Mouse (Mus musculus) forelimb bud, embryonic 11.5 days (tissue): Measurements from ENCODE around the gene Dok1.
A peak's percentile ranks its signal among the peaks of the same experiment; 100 is the strongest.

Experiments
- DNase-seq: peaks from one replicate; pipeline ENCODE4 v3.0.0-alpha.2; 2012; ENCODE audit warnings: low read depth, low spot score

The Dok1 gene

GRCm38 (mm10) chr6:83049367-83049766 is 16.1 kb upstream of the Dok1 start:
- no peak for DNase-seq

- no peak for DNase-seq
These were observed 11.5 kb upstream of the Dok1 start for GRCm38 (mm10) chr6:83044742-83045141.

GRCm38 (mm10) chr6:83043993-83044392 is 10.7 kb upstream of the Dok1 start:
- DNase-seq, result no peak

GRCm38 (mm10) chr6:83043561-83043960 is 10.3 kb upstream of the Dok1 start:
- DNase-seq, result no peak

GRCm38 (mm10) chr6:83040601-83041000 is 7.3 kb upstream of the Dok1 start:
- DNase-seq, result no peak

GRCm38 (mm10) chr6:83038496-83039012 is 5.3 kb upstream of the Dok1 start:
- peak; percentile 82 for DNase-seq

- DNase-seq, result no peak
These were observed 3.9 kb upstream of the Dok1 start for GRCm38 (mm10) chr6:83037188-83037587.

- DNase-seq, result no peak
These were observed 1.3 kb upstream of the Dok1 start for GRCm38 (mm10) chr6:83034463-83035055.

- peak; percentile 64 for DNase-seq
These were observed 491 bp downstream of the Dok1 start for GRCm38 (mm10) chr6:83032769-83033191.

GRCm38 (mm10) chr6:83031921-83032590 is 1.2 kb downstream of the Dok1 start:
- no peak for DNase-seq

- DNase-seq, result no peak
These were observed 2.2 kb downstream of the Dok1 start for GRCm38 (mm10) chr6:83031111-83031510.

GRCm38 (mm10) chr6:83029777-83030176 is 3.5 kb downstream of the Dok1 start:
- no peak for DNase-seq

GRCm38 (mm10) chr6:83027706-83028105 is 5.6 kb downstream of the Dok1 start:
- DNase-seq, result no peak

- DNase-seq, result no peak
These were observed 6.0 kb downstream of the Dok1 start for GRCm38 (mm10) chr6:83027293-83027692.

GRCm38 (mm10) chr6:83025221-83025620 is 8.1 kb downstream of the Dok1 start:
- no peak for DNase-seq

- DNase-seq, result no peak
These were observed 8.8 kb downstream of the Dok1 start for GRCm38 (mm10) chr6:83024421-83024820.

- no peak for DNase-seq
These were observed 9.5 kb downstream of the Dok1 start for GRCm38 (mm10) chr6:83023786-83024185.

- no peak for DNase-seq
These were observed 10.3 kb downstream of the Dok1 start for GRCm38 (mm10) chr6:83023008-83023407.

- DNase-seq, result no peak
These were observed 12.3 kb downstream of the Dok1 start for GRCm38 (mm10) chr6:83020836-83021593.

GRCm38 (mm10) chr6:83020121-83020520 is 13.2 kb downstream of the Dok1 start:
- DNase-seq, result no peak

GRCm38 (mm10) chr6:83019044-83019443 is 14.2 kb downstream of the Dok1 start:
- DNase-seq, result no peak

- no peak for DNase-seq
These were observed 16.1 kb downstream of the Dok1 start for GRCm38 (mm10) chr6:83017190-83017589.

GRCm38 (mm10) chr6:83015749-83016148 is 17.5 kb downstream of the Dok1 start:
- no peak for DNase-seq
